ENCODE assay signal across 23 mouse cellular contexts in genomic region chr13:102250884-102251283, GRCm38 (mm10).
"Had no signal": no experiment of that assay in that cellular context is flagged by ENCODE, and none has a peak within 500 bp of the region (broad histone marks: within the 10 kb centered on the region; RNA-seq: fewer than 3 reads in every experiment).

No protein-coding gene starts in this region.

- ATAC-seq: intestine, embryonic 16.5 days; liver, embryonic 12.5 days; midbrain, embryonic 15.5 days had no signal

- H3K36me3 ChIP-seq: limb, embryonic 10.5 days; limb, embryonic 13.5 days; liver, embryonic 12.5 days; liver, embryonic 15.5 days; lung, embryonic 15.5 days; midbrain, embryonic 15.5 days had no signal

- H3K4me1 ChIP-seq: limb, embryonic 10.5 days; limb, embryonic 13.5 days; liver, embryonic 12.5 days; liver, embryonic 15.5 days; lung, embryonic 15.5 days had no signal

- H3K4me3 ChIP-seq: layer of hippocampus, adult 2 months; limb, embryonic 10.5 days; limb, embryonic 13.5 days; liver, embryonic 12.5 days; liver, embryonic 15.5 days; lung, embryonic 15.5 days; megakaryocyte, embryonic 14.5 days; midbrain, embryonic 15.5 days had no signal

- H3K27ac ChIP-seq: layer of hippocampus, adult 2 months; limb, embryonic 10.5 days; limb, embryonic 13.5 days; liver, embryonic 12.5 days; liver, embryonic 15.5 days; lung, embryonic 15.5 days; midbrain, embryonic 15.5 days; stomach, postnatal 0 days had no signal

- H3K9ac ChIP-seq: limb, embryonic 13.5 days; liver, embryonic 12.5 days; liver, embryonic 15.5 days; lung, embryonic 15.5 days; midbrain, embryonic 15.5 days had no signal

- H3K9me3 ChIP-seq: limb, embryonic 10.5 days; limb, embryonic 13.5 days; liver, embryonic 12.5 days; liver, embryonic 15.5 days; lung, embryonic 15.5 days; megakaryocyte, embryonic 14.5 days; midbrain, embryonic 15.5 days had no signal

- H3K27me3 ChIP-seq: limb, embryonic 13.5 days; liver, embryonic 12.5 days; liver, embryonic 15.5 days; lung, embryonic 15.5 days; megakaryocyte, embryonic 14.5 days; midbrain, embryonic 15.5 days had no signal

- DNase-seq: kidney, adult 18-20 months; kidney, postnatal 14 days; layer of hippocampus, adult 9-11 months; liver; lung, adult 18-20 months; lung, postnatal 10 days; lung, postnatal 36 days; right cerebral cortex, postnatal 14 days; right cerebral cortex, postnatal 4 days; thymus, adult 2 months; thymus, postnatal 14 days; thymus, postnatal 4 days had no signal

- H3K4me2 ChIP-seq: limb, embryonic 13.5 days; liver, embryonic 12.5 days; liver, embryonic 15.5 days; lung, embryonic 15.5 days; midbrain, embryonic 11.5 days; midbrain, embryonic 15.5 days had no signal
